Comparison of ENCODE assay signal across 7 mouse cellular contexts in genomic region chr4:135661082-135661809, GRCm38 (mm10). TPM values are rescaled to one million over a fixed set of nuclear protein-coding genes. Genes with fewer than 3 reads are reported as not detected.
A peak's percentile ranks its signal among the peaks of the same experiment; 100 is the strongest.
DNase-seq lines count a peak whose midpoint lies in the region; ATAC-seq and TF ChIP-seq lines count a peak whose summit lies in the region.

No protein-coding gene starts in this region.

- 65% methylated on average over 6 of the region's 6 CpGs for WGBS in midbrain, postnatal 0 days
- WGBS in midbrain, embryonic 14.5 days: 67% methylated on average over 6 of the region's 6 CpGs
- WGBS in heart, embryonic 12.5 days: 52% methylated on average over 6 of the region's 6 CpGs
- 35% methylated on average over 6 of the region's 6 CpGs for WGBS in liver, embryonic 14.5 days (ENCODE audit: insufficient replicate concordance)

- no peaks in the 10 kb centered on the region for H3K9me3 ChIP-seq in midbrain, postnatal 0 days (ENCODE audit: low read length)
- H3K9me3 ChIP-seq in midbrain, embryonic 14.5 days (ENCODE audit: control insufficient read depth, low read length): no peaks in the 10 kb centered on the region
- H3K9me3 ChIP-seq in heart, embryonic 12.5 days (replicated peaks): no peaks in the 10 kb centered on the region
- H3K9me3 ChIP-seq in liver, embryonic 14.5 days (ENCODE audit: control insufficient read depth, low read length): no peaks in the 10 kb centered on the region

- H3K4me3 ChIP-seq in midbrain, postnatal 0 days (ENCODE audit: low read depth, low read length): no peak overlapping the region
- H3K4me3 ChIP-seq in midbrain, embryonic 14.5 days (replicated peaks; ENCODE audit: low read depth, low read length): no peak overlapping the region
- no peak overlapping the region for H3K4me3 ChIP-seq in heart, embryonic 12.5 days
- H3K4me3 ChIP-seq in liver, embryonic 14.5 days (ENCODE audit: insufficient read depth in 1 of 2, low read depth in 2 of 2, low read length in 2 of 2): no peak overlapping the region

- H3K27ac ChIP-seq in midbrain, postnatal 0 days (ENCODE audit: low read depth, low read length): no peak overlapping the region
- no peak overlapping the region for H3K27ac ChIP-seq in midbrain, embryonic 14.5 days (replicated peaks; ENCODE audit: low read depth, low read length)
- no peak overlapping the region for H3K27ac ChIP-seq in heart, embryonic 12.5 days (ENCODE audit: poor library complexity, severe bottlenecking)
- H3K27ac ChIP-seq in liver, embryonic 14.5 days: no peak overlapping the region

- no peak overlapping the region for H3K4me2 ChIP-seq in midbrain, postnatal 0 days (ENCODE audit: low read depth, low read length, poor library complexity, severe bottlenecking)
- H3K4me2 ChIP-seq in midbrain, embryonic 14.5 days (ENCODE audit: low read length): no peak overlapping the region
- H3K4me2 ChIP-seq in heart, embryonic 12.5 days: no peak overlapping the region
- no peak overlapping the region for H3K4me2 ChIP-seq in liver, embryonic 14.5 days (ENCODE audit: low read depth)

- no peak for DNase-seq in midbrain, postnatal 0 days (ENCODE audit: low spot score)
- DNase-seq in midbrain, embryonic 14.5 days: no peak
- no peak for DNase-seq in liver, embryonic 14.5 days (ENCODE audit: low read depth in 3 of 3, low spot score in 3 of 3)
- peak; percentile 49 for DNase-seq in thymus, postnatal 4 days
- DNase-seq in spleen, postnatal 36 days (ENCODE audit: low spot score in 2 of 2): no peak

- H3K36me3 ChIP-seq in midbrain, postnatal 0 days (ENCODE audit: insufficient read depth, low read length): no peaks in the 10 kb centered on the region
- no peaks in the 10 kb centered on the region for H3K36me3 ChIP-seq in midbrain, embryonic 14.5 days (ENCODE audit: control insufficient read depth, insufficient read depth, low read length)
- H3K36me3 ChIP-seq in heart, embryonic 12.5 days: no peaks in the 10 kb centered on the region
- no peaks in the 10 kb centered on the region for H3K36me3 ChIP-seq in liver, embryonic 14.5 days (replicated peaks; ENCODE audit: control insufficient read depth, insufficient read depth, low read depth)

- TF ChIP-seq EP300 in liver, embryonic 14.5 days (IDR thresholded peaks at IDR 0.05; ENCODE audit: low read depth): no peak

- H3K9ac ChIP-seq in midbrain, postnatal 0 days (replicated peaks; ENCODE audit: low read length, poor library complexity, severe bottlenecking): no peak overlapping the region
- H3K9ac ChIP-seq in midbrain, embryonic 14.5 days (replicated peaks; ENCODE audit: low read length): no peak overlapping the region
- no peak overlapping the region for H3K9ac ChIP-seq in heart, embryonic 12.5 days
- no peak overlapping the region for H3K9ac ChIP-seq in liver, embryonic 14.5 days (replicated peaks)

- TF ChIP-seq CTCF in midbrain, postnatal 0 days (IDR thresholded peaks at IDR 0.05): 0 out of 2 replicates have a peak, but pooled peaks have one; percentile 3
- TF ChIP-seq CTCF in liver, embryonic 14.5 days (IDR thresholded peaks at IDR 0.05; ENCODE audit: low read depth): no peak

- H3K4me1 ChIP-seq in midbrain, postnatal 0 days (ENCODE audit: insufficient read depth, low read length): 0 out of 2 replicates have a peak, but pooled peaks cover 2% of the 10 kb centered on the region
- no peaks in the 10 kb centered on the region for H3K4me1 ChIP-seq in midbrain, embryonic 14.5 days (ENCODE audit: control insufficient read depth, insufficient read depth, low read length)
- H3K4me1 ChIP-seq in heart, embryonic 12.5 days (replicated peaks): peaks cover 52% of the 10 kb centered on the region
- H3K4me1 ChIP-seq in liver, embryonic 14.5 days (replicated peaks; ENCODE audit: control insufficient read depth in 2 of 2, insufficient read depth in 2 of 2, low read length in 1 of 2): no peaks in the 10 kb centered on the region; a peak in 1 of 4 replicates

- no peak for ATAC-seq in midbrain, postnatal 0 days (ENCODE audit: low FRiP score)
- no peak for ATAC-seq in midbrain, embryonic 14.5 days (ENCODE audit: low FRiP score, low TSS enrichment)
- ATAC-seq in heart, embryonic 12.5 days (ENCODE audit: insufficient number of reproducible peaks, low FRiP score): peak; percentile 31
- peak; percentile 13; the same call in 1 of the 2 replicates for ATAC-seq in liver, embryonic 14.5 days (ENCODE audit: insufficient read depth)
- ATAC-seq in megakaryocyte-erythroid progenitor cell, adult 5-6 weeks (replicated peaks; ENCODE audit: low FRiP score, low TSS enrichment, poor library complexity, severe bottlenecking): no peak

- no peaks in the 10 kb centered on the region for H3K27me3 ChIP-seq in midbrain, postnatal 0 days (ENCODE audit: insufficient read depth, low read length)
- no peaks in the 10 kb centered on the region for H3K27me3 ChIP-seq in midbrain, embryonic 14.5 days (ENCODE audit: control insufficient read depth, insufficient read depth, low read length)
- H3K27me3 ChIP-seq in heart, embryonic 12.5 days (replicated peaks): no peaks in the 10 kb centered on the region
- H3K27me3 ChIP-seq in liver, embryonic 14.5 days (ENCODE audit: control insufficient read depth, insufficient read depth, low read length): no peaks in the 10 kb centered on the region

RNA-seq across cellular contexts. Expression of gene Ifnlr1, which starts 24.8 kb away (rescaled TPM):
- 0.22 and 0.28 TPM in 2 replicates for total RNA-seq in midbrain, postnatal 0 days (2014; rRNA removed)
- 0.06 and 0.10 TPM in 2 replicates for polyA plus RNA-seq in midbrain, postnatal 0 days (2015; fragmentation: Nextera tagmentation; extraction: Ambion mirVana)
- 0.13 and 0.22 TPM in 2 replicates for polyA plus RNA-seq in midbrain, embryonic 14.5 days (2014; fragmentation: Nextera tagmentation; extraction: Ambion mirVana)
- 0.28 and 0.69 TPM in 2 replicates for polyA plus RNA-seq in heart, embryonic 12.5 days (2016; fragmentation: Nextera tagmentation; extraction: Ambion mirVana)
- polyA plus RNA-seq in liver, embryonic 14.5 days (2012; rRNA removed): 0.10 and 0.13 TPM in 2 replicates
- polyA plus RNA-seq in liver, embryonic 14.5 days (2014; fragmentation: Nextera tagmentation; extraction: Ambion mirVana): 0.06 and 0.09 TPM in 2 replicates
- total RNA-seq in megakaryocyte-erythroid progenitor cell, adult 5-6 weeks (2014; fragmentation: Nextera tagmentation): 0.28 and 1.6 TPM in 2 replicates
- total RNA-seq in megakaryocyte-erythroid progenitor cell, adult 5-6 weeks (2017): 0.15 and 0.28 TPM in 2 replicates

Comparison
In these comparisons a context has a peak if more than half of its experiments do, and no peak if none do; other contexts are left out.
1. ATAC-seq: peak in heart, embryonic 12.5 days (single experiment) and liver, embryonic 14.5 days (single experiment); none in midbrain, postnatal 0 days (single experiment), midbrain, embryonic 14.5 days (single experiment) and megakaryocyte-erythroid progenitor cell, adult 5-6 weeks (single experiment).